Mouse (Mus musculus) limb, embryonic 11.5 days (tissue): ENCODE measurements around the gene Hypm. TPM values are rescaled to one million over a fixed set of nuclear protein-coding genes. Genes with fewer than 3 reads are reported as not detected.

ENCODE experiments used
- ATAC-seq: fragments of 200-750 bp; cut with Nextera tagmentation; 2 replicates; pipeline ENCODE4 v1.8.0; 2017; ENCODE audit warnings: low read depth; ENCODE audit not compliant: insufficient number of reproducible peaks, low FRiP score, low TSS enrichment
- DNase-seq: peaks from one replicate; pipeline ENCODE4 v3.0.0-alpha.2; 2015; ENCODE audit warnings: low spot score
- H3K27ac ChIP-seq: fragments of 300-500 bp; sonication (generic); replicated peaks from 2 replicates; pipeline ENCODE4 v1.5.1; 2014; ENCODE audit warnings: low read depth, mild to moderate bottlenecking, low read length
- H3K27me3 ChIP-seq: fragments of 300-500 bp; sonication (generic); 2 replicates; pipeline ENCODE4 v1.6.1; 2014; ENCODE audit warnings: mild to moderate bottlenecking, low read length, mixed read lengths; ENCODE audit not compliant: control insufficient read depth, insufficient read depth
- H3K36me3 ChIP-seq: fragments of 300-500 bp; sonication (generic); 2 replicates; pipeline ENCODE4 v1.6.1; 2014; ENCODE audit warnings: mild to moderate bottlenecking, low read length, moderate library complexity, mixed read lengths; ENCODE audit not compliant: control insufficient read depth, insufficient read depth
- H3K4me1 ChIP-seq: fragments of 300-500 bp; sonication (generic); 2 replicates; pipeline ENCODE4 v1.6.1; 2014; ENCODE audit warnings: low read length, mixed read lengths; ENCODE audit not compliant: control insufficient read depth, insufficient read depth
- H3K4me2 ChIP-seq: fragments of 300-500 bp; sonication (generic); 2 replicates; pipeline ENCODE4 v1.6.1; 2014; ENCODE audit warnings: low read depth, mild to moderate bottlenecking, moderate library complexity; ENCODE audit not compliant: severe bottlenecking
- H3K4me3 ChIP-seq: fragments of 300-500 bp; sonication (generic); 2 replicates; pipeline ENCODE4 v1.5.1; 2014; ENCODE audit warnings: low read depth, low read length
- H3K9ac ChIP-seq: fragments of 300-500 bp; sonication (generic); 2 replicates; pipeline ENCODE4 v1.6.1; 2014; ENCODE audit warnings: mild to moderate bottlenecking, low read length
- H3K9me3 ChIP-seq: fragments of 300-500 bp; sonication (generic); 2 replicates; pipeline ENCODE4 v1.6.1; 2016; ENCODE audit warnings: low read length; ENCODE audit not compliant: control insufficient read depth
- whole genome bisulfite sequencing: fragments of 180-500 bp; shearing (Covaris S2); extraction: QIAGEN DNeasy Blood & Tissue Kit; methylation state at CpG from one replicate; pipeline ENCODE4 v1.1.7; 2014; 5-methylcytosine and 5-hydroxymethylcytosine counted together
- polyA plus RNA-seq: library from polyadenylated mRNA; unstranded; fragments of >200 nt; fragmentation: Nextera tagmentation; extraction: Ambion mirVana; gene quantifications from 2 replicates; pipeline ENCODE4 v1.2.1, GENCODE M21; 2014

The Hypm gene
- polyA plus RNA-seq: not detected in 2 replicates

GRCm38 (mm10) chrX:9846628-9847027 lies at the start of gene Hypm:
TSS of gene Hypm (plus strand) at chrX:9846928.
- H3K36me3 ChIP-seq: no peaks in the 10 kb centered on the region
- ATAC-seq (no peak), DNase-seq (no peak)
- no peak within 1 kb of the TSS for H3K4me2 ChIP-seq
- no peaks in the 10 kb centered on the region for H3K9me3 ChIP-seq
- no peak within 1 kb of the TSS for H3K9ac ChIP-seq
- H3K27me3 ChIP-seq: no peaks in the 10 kb centered on the region
- no peak within 1 kb of the TSS for H3K27ac ChIP-seq
- H3K4me1 ChIP-seq: no peaks in the 10 kb centered on the region
- WGBS: 74% methylated on average over 3 of the region's 3 CpGs
- no peak within 1 kb of the TSS for H3K4me3 ChIP-seq

GRCm38 (mm10) chrX:9810101-9810500 lies 36.6 kb upstream of the Hypm start:
- Histone ChIP-seq H3K27me3 (no peaks in the 10 kb centered on the region), H3K27ac (no peak overlapping the region), H3K36me3 (no peaks in the 10 kb centered on the region), H3K4me2 (no peak overlapping the region), H3K9ac (no peak overlapping the region), H3K4me3 (no peak overlapping the region), H3K9me3 (no peaks in the 10 kb centered on the region), H3K4me1 (no peaks in the 10 kb centered on the region)
- ATAC-seq (no peak), DNase-seq (no peak)
- 81% methylated on average over 1 of the region's 1 CpGs for WGBS

DNA sequence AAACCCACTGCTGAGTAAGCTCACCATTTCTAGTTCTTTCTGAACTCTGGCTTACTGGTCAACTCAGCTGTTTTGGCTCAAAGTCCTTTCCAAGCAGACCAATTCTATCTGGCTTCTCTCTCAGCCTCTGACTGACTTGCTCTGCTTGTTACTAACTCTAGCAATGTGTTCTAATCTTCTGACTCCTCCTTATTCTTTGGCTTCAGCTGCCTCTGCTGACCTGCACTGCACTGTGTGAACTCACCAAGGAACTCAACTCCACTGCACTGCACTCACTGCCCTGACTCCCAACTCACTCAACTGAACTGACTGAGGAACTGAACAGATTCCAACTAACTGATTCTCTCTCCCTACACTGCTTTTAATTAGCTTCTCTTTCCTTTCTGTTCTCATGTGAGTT lies 34.3 kb upstream of the Hypm start:
- H3K27me3 ChIP-seq: no peaks in the 10 kb centered on the region
- no peak for DNase-seq
- no peak overlapping the region for H3K4me2 ChIP-seq
- no peak for ATAC-seq
- no peaks in the 10 kb centered on the region for H3K36me3 ChIP-seq
- H3K9me3 ChIP-seq: no peaks in the 10 kb centered on the region
- no peak overlapping the region for H3K27ac ChIP-seq
- no peak overlapping the region for H3K9ac ChIP-seq
- no peak overlapping the region for H3K4me3 ChIP-seq
- H3K4me1 ChIP-seq: no peaks in the 10 kb centered on the region

DNA sequence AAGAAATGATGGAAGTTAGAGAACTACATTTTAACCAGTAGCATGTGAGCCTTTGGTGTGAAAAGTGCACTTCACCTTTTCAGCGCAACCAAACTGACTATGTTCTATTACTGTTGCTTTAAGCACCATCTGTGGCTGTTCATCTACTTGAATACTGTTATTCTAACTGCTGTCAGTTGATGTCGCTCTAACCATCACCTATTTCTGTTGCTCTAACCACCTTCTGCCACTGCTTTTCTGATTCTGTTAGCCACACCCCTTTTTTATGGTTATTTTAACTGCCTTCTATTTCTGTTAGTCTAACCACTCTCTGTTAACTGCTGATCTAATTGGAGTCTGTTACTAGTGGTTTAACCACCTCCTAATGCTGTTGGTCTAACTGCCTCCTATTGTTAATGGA lies 11.9 kb upstream of the Hypm start:
- H3K4me1 ChIP-seq: no peaks in the 10 kb centered on the region
- no peak overlapping the region for H3K9ac ChIP-seq
- no peaks in the 10 kb centered on the region for H3K36me3 ChIP-seq
- H3K27me3 ChIP-seq: no peaks in the 10 kb centered on the region
- DNase-seq (no peak), ATAC-seq (no peak)
- H3K27ac ChIP-seq: no peak overlapping the region
- no peaks in the 10 kb centered on the region for H3K9me3 ChIP-seq
- no peak overlapping the region for H3K4me2 ChIP-seq
- 68% methylated on average over 2 of the region's 2 CpGs for WGBS
- no peak overlapping the region for H3K4me3 ChIP-seq

- 69% methylated on average over 1 of the region's 1 CpGs for WGBS
- DNase-seq (no peak), ATAC-seq (no peak)
- H3K4me2 ChIP-seq: no peak within 1 kb of the TSS
- H3K9ac ChIP-seq: no peak within 1 kb of the TSS
- no peaks in the 10 kb centered on the region for H3K27me3 ChIP-seq
- H3K4me3 ChIP-seq: no peak within 1 kb of the TSS
- H3K9me3 ChIP-seq: no peaks in the 10 kb centered on the region
- no peaks in the 10 kb centered on the region for H3K4me1 ChIP-seq
- no peak within 1 kb of the TSS for H3K27ac ChIP-seq
- no peaks in the 10 kb centered on the region for H3K36me3 ChIP-seq
These were observed 2.7 kb downstream of the Hypm start, which contains the start of gene H2al3 for GRCm38 (mm10) chrX:9849403-9849802. TSS of gene H2al3 (plus strand) at chrX:9849703.

GRCm38 (mm10) chrX:9861859-9862258 lies 15.1 kb downstream of the Hypm start:
- no peaks in the 10 kb centered on the region for H3K36me3 ChIP-seq
- no peak overlapping the region for H3K9ac ChIP-seq
- DNase-seq: no peak
- H3K4me3 ChIP-seq: no peak overlapping the region
- WGBS: 87% methylated on average over 2 of the region's 2 CpGs
- no peak overlapping the region for H3K27ac ChIP-seq
- no peaks in the 10 kb centered on the region for H3K4me1 ChIP-seq
- no peak for ATAC-seq
- no peaks in the 10 kb centered on the region for H3K27me3 ChIP-seq
- H3K9me3 ChIP-seq: no peaks in the 10 kb centered on the region
- H3K4me2 ChIP-seq: no peak overlapping the region

DNA sequence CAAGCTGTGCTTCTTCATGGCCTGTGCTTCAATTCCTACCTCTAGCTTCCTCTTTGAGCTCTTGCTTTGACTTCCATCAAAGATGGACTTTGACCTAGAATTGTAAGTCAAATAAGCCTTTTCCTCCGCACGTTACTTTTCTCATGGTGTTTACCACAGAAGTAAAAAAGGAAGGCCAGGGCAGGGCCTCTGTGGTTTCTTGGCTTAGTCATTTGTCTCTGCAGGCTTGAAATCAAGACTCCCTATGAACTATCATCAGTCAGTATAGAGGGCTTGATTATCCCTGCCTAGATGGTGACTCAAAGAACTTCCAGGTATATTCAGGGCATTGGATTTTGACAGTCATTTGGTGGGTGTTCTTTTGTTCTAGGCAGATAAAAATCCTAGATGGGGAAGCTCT lies 28.8 kb downstream of the Hypm start:
- Histone ChIP-seq H3K9ac (no peak overlapping the region), H3K27me3 (no peaks in the 10 kb centered on the region), H3K4me1 (no peaks in the 10 kb centered on the region), H3K9me3 (no peaks in the 10 kb centered on the region), H3K36me3 (no peaks in the 10 kb centered on the region), H3K4me2 (no peak overlapping the region), H3K4me3 (no peak overlapping the region), H3K27ac (no peak overlapping the region)
- DNase-seq (no peak), ATAC-seq (no peak)
- 88% methylated on average over 2 of the region's 2 CpGs for WGBS

DNA sequence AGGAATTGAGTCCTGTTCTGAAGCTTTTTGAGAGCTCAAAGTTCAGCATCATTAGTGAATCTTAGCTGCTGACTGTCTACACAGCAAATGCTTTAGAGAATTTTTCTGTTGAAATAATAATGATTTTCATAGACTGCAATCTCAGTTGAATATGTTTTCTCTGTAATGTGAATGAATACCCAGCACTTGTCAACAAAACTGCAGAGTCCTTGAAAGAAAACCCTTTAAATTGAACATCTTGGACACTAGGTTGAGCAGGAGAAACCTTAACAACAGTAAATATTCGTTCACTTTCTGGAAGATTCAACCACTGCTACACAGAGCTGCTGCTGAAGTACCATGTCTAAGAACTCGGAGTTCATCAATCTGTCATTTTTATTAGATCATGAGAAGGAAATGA lies 38.6 kb downstream of the Hypm start, which contains the start of gene Sytl5:
Sytl5 (plus strand) TSS at position 301 of the 400 bp plus-strand sequence.
- Histone ChIP-seq H3K36me3 (no peaks in the 10 kb centered on the region), H3K9ac (no peak within 1 kb of the TSS), H3K4me2 (no peak within 1 kb of the TSS), H3K4me1 (no peaks in the 10 kb centered on the region), H3K27ac (no peak within 1 kb of the TSS), H3K4me3 (no peak within 1 kb of the TSS), H3K9me3 (no peaks in the 10 kb centered on the region), H3K27me3 (no peaks in the 10 kb centered on the region)
- DNase-seq (no peak), ATAC-seq (no peak)
- whole genome bisulfite sequencing: 66% methylated on average over 2 of the region's 2 CpGs
